Mouse (Mus musculus): ENCODE data around the gene Cyp2c67. TPM values are rescaled to one million over a fixed set of nuclear protein-coding genes. Genes with fewer than 3 reads are reported as not detected.
"Not testable (repeated sequence)": the region's sequence is repeated elsewhere in the genome, so short reads cannot be mapped to it uniquely, and the experiment has no call there.

Cyp2c67 gene
- not detected in 2 replicates for polyA plus RNA-seq (2016; fragmentation: Nextera tagmentation; extraction: Ambion mirVana)

GRCm38 (mm10) chr19:39648938-39649337, at the start of gene Cyp2c67:
Gene Cyp2c67 (minus strand): TSS chr19:39649051.
- Histone ChIP-seq H3K9me3 (peaks cover 17% of the 10 kb centered on the region; the same call in 1 of the 2 replicates), H3K27ac (no peak within 1 kb of the TSS), H3K4me3 (no peak within 1 kb of the TSS), H3K36me3 (no peaks in the 10 kb centered on the region), H3K27me3 (ENCODE audit: insufficient read depth, poor library complexity, severe bottlenecking) (no peaks in the 10 kb centered on the region), H3K4me1 (replicated peaks) (no peaks in the 10 kb centered on the region)
- DNase-seq (ENCODE audit: low spot score), result no peak
- 95% methylated on average over 1 of the region's 1 CpGs for WGBS

DNA sequence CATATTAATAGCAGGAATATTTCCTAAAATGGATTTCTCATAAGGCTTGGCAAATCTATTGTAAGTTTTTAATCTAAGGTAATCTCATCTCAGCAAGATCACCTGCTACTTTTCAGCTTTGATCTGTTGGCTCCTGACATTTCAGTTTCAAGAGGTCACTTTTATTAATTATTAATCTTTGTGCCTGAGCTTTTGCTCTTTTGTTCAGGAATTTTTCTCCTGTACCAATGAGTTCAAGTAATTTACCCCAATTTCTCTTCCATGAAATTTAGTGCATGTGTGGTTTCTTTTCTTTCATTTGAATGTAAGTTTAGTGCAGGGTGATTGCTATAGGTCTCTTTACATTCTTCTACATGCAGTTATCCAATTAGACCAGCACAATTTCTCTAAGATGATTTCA, 16.8 kb upstream of the Cyp2c67 start:
- H3K9me3 ChIP-seq; H3K27me3 ChIP-seq (ENCODE audit: insufficient read depth, poor library complexity, severe bottlenecking); H3K4me3 ChIP-seq; H3K36me3 ChIP-seq; H3K27ac ChIP-seq; H3K4me1 ChIP-seq (replicated peaks); DNase-seq (ENCODE audit: low spot score): not testable (repeated sequence)

- Histone ChIP-seq H3K27ac (no peak overlapping the region), H3K9me3 (peaks cover 20% of the 10 kb centered on the region), H3K4me1 (replicated peaks) (no peaks in the 10 kb centered on the region), H3K27me3 (ENCODE audit: insufficient read depth, poor library complexity, severe bottlenecking) (no peaks in the 10 kb centered on the region), H3K4me3 (no peak overlapping the region), H3K36me3 (no peaks in the 10 kb centered on the region)
- WGBS, result 49% methylated on average over 1 of the region's 1 CpGs
- DNase-seq (ENCODE audit: low spot score), result no peak
These were observed 3.5 kb upstream of the Cyp2c67 start for GRCm38 (mm10) chr19:39652381-39652780.

GRCm38 (mm10) chr19:39647519-39647918, 1.3 kb downstream of the Cyp2c67 start:
- 88% methylated on average over 9 of the region's 9 CpGs for WGBS
- no peaks in the 10 kb centered on the region for H3K36me3 ChIP-seq
- H3K27ac ChIP-seq, result no peak overlapping the region
- H3K4me3 ChIP-seq, result no peak overlapping the region
- DNase-seq (ENCODE audit: low spot score), result no peak
- H3K4me1 ChIP-seq (replicated peaks), result no peaks in the 10 kb centered on the region
- no peaks in the 10 kb centered on the region for H3K27me3 ChIP-seq (ENCODE audit: insufficient read depth, poor library complexity, severe bottlenecking)
- peaks cover 14% of the 10 kb centered on the region; the same call in 1 of the 2 replicates for H3K9me3 ChIP-seq

- peaks cover 14% of the 10 kb centered on the region; the same call in 1 of the 2 replicates for H3K9me3 ChIP-seq
- H3K36me3 ChIP-seq; DNase-seq (ENCODE audit: low spot score); H3K4me1 ChIP-seq (replicated peaks); H3K4me3 ChIP-seq; H3K27ac ChIP-seq; H3K27me3 ChIP-seq (ENCODE audit: insufficient read depth, poor library complexity, severe bottlenecking): not testable (repeated sequence)
- 90% methylated on average over 7 of the region's 7 CpGs for WGBS
These were observed 4.3 kb downstream of the Cyp2c67 start for GRCm38 (mm10) chr19:39644551-39644950.

Other genes with a start within 250 kb of the Cyp2c67 start
- not detected in 2 replicates for gene Cyp2c38, start 186.0 kb downstream of the Cyp2c67 start, polyA plus RNA-seq (2016; fragmentation: Nextera tagmentation; extraction: Ambion mirVana)
- not detected in 2 replicates for gene Cyp2c39, start 138.2 kb downstream of the Cyp2c67 start, polyA plus RNA-seq (2016; fragmentation: Nextera tagmentation; extraction: Ambion mirVana)
- not detected in 2 replicates for gene Cyp2c68, start 92.0 kb upstream of the Cyp2c67 start, polyA plus RNA-seq (2016; fragmentation: Nextera tagmentation; extraction: Ambion mirVana)
- gene Cyp2c40, start 163.8 kb upstream of the Cyp2c67 start, polyA plus RNA-seq (2016; fragmentation: Nextera tagmentation; extraction: Ambion mirVana), result not detected in 2 replicates
- not detected in 2 replicates for gene Cyp2c69, start 237.7 kb upstream of the Cyp2c67 start, polyA plus RNA-seq (2016; fragmentation: Nextera tagmentation; extraction: Ambion mirVana)

Data from hindbrain, embryonic 10.5 days (tissue).